Comparison of ENCODE assay signal across 8 mouse cellular contexts in genomic region chr17:78881878-78882304, GRCm38 (mm10). TPM values are rescaled to one million over a fixed set of nuclear protein-coding genes. Genes with fewer than 3 reads are reported as not detected.
DNase-seq lines count a peak whose midpoint lies in the region; ATAC-seq and TF ChIP-seq lines count a peak whose summit lies in the region.

No protein-coding gene starts in this region.

- H3K27ac ChIP-seq in hindbrain, embryonic 12.5 days = 0 out of 2 replicates have a peak overlapping the region, but pooled peaks have one; percentile 30
- H3K27ac ChIP-seq in liver, embryonic 11.5 days (ENCODE audit: low read depth, low read length) = peak overlapping the region; percentile 47

- peak overlapping the region; percentile 81 for H3K4me2 ChIP-seq in hindbrain, embryonic 12.5 days (replicated peaks)
- H3K4me2 ChIP-seq in liver, embryonic 11.5 days = peak overlapping the region; percentile 72

- peak; percentile 16 for DNase-seq in kidney, adult 11 months
- no peak for DNase-seq in kidney, adult 18-20 months
- peak; percentile 62 for DNase-seq in brain, embryonic 14.5 days (ENCODE audit: low read depth)
- peak; percentile 45 for DNase-seq in liver, embryonic 11.5 days (ENCODE audit: low spot score)
- peak; percentile 31 for DNase-seq in naive thymus-derived CD4-positive, alpha-beta T cell, adult 2 months (ENCODE audit: low read depth)
- DNase-seq in gastrocnemius, adult 18-20 months (ENCODE audit: low spot score) = no peak
- no peak for DNase-seq in left cerebral cortex, postnatal 10 days (ENCODE audit: extremely low spot score in 1 of 2, low spot score in 2 of 2)

- no peaks in the 10 kb centered on the region for H3K9me3 ChIP-seq in hindbrain, embryonic 12.5 days (replicated peaks)
- H3K9me3 ChIP-seq in liver, embryonic 11.5 days (ENCODE audit: control insufficient read depth, low read length) = no peaks in the 10 kb centered on the region

- intact Hi-C loops in left cerebral cortex, postnatal 10 days (cut with DNase I) = no loop called here

- no peaks in the 10 kb centered on the region for H3K27me3 ChIP-seq in hindbrain, embryonic 12.5 days
- H3K27me3 ChIP-seq in liver, embryonic 11.5 days (replicated peaks; ENCODE audit: control insufficient read depth, insufficient read depth, low read length) = no peaks in the 10 kb centered on the region

- no peaks in the 10 kb centered on the region for H3K36me3 ChIP-seq in hindbrain, embryonic 12.5 days
- peaks cover 6% of the 10 kb centered on the region; the same call in 1 of the 2 replicates for H3K36me3 ChIP-seq in liver, embryonic 11.5 days (ENCODE audit: control insufficient read depth, insufficient read depth, low read length)

- TF ChIP-seq CTCF in brain, embryonic 14.5 days (IDR thresholded peaks at IDR 0.05; ENCODE audit: borderline replicate concordance, extremely low read depth, insufficient read depth, insufficient read length) = no peak

- no peak for TF ChIP-seq POLR2A in brain, embryonic 14.5 days (IDR thresholded peaks at IDR 0.05; ENCODE audit: borderline replicate concordance, extremely low read depth, insufficient read depth, insufficient read length, poor library complexity, severe bottlenecking)

- peak overlapping the region; percentile 48 for H3K4me3 ChIP-seq in hindbrain, embryonic 12.5 days
- H3K4me3 ChIP-seq in liver, embryonic 11.5 days (ENCODE audit: low read depth, low read length) = peak overlapping the region; percentile 69

- H3K4me1 ChIP-seq in hindbrain, embryonic 12.5 days = peaks cover 15% of the 10 kb centered on the region
- H3K4me1 ChIP-seq in liver, embryonic 11.5 days (replicated peaks; ENCODE audit: control insufficient read depth, insufficient read depth, low read length) = peaks cover 4% of the 10 kb centered on the region; the same call in 1 of the 2 replicates

- ATAC-seq in hindbrain, embryonic 12.5 days (ENCODE audit: low FRiP score) = peak; percentile 86
- ATAC-seq in liver, embryonic 11.5 days (replicated peaks; ENCODE audit: low FRiP score) = peak; percentile 56

- peak overlapping the region; percentile 60 for H3K9ac ChIP-seq in hindbrain, embryonic 12.5 days
- H3K9ac ChIP-seq in liver, embryonic 11.5 days (ENCODE audit: low read depth, low read length) = peak overlapping the region; percentile 79

- WGBS in hindbrain, embryonic 12.5 days = 13% methylated on average over 4 of the region's 7 CpGs
- 13% methylated on average over 4 of the region's 7 CpGs for WGBS in liver, embryonic 11.5 days

RNA-seq across cellular contexts. Expression of gene Eif2ak2, which starts 0.5 kb away (rescaled TPM):
- polyA plus RNA-seq in brain, embryonic 14.5 days (2012; rRNA removed) = 1.2 and 2.3 TPM in 2 replicates
- polyA plus RNA-seq in hindbrain, embryonic 12.5 days (2016; fragmentation: Nextera tagmentation; extraction: Ambion mirVana) = 7.7 and 11.1 TPM in 2 replicates
- polyA plus RNA-seq in liver, embryonic 11.5 days (2014; fragmentation: Nextera tagmentation; extraction: Ambion mirVana) = 8.2 and 8.3 TPM in 2 replicates
- 1 to 10 TPM; 2.8 to 3.3 TPM for total RNA-seq in gastrocnemius, adult 18-20 months (2021)
- total RNA-seq in left cerebral cortex, postnatal 10 days (2021) = 1 to 10 TPM; 5.0 to 7.2 TPM

RNA-seq across cellular contexts. Expression of gene Sult6b1, which starts 24.9 kb away (rescaled TPM):
- 0.13 TPM in 1 of 2 replicates, not detected in the other for polyA plus RNA-seq in brain, embryonic 14.5 days (2012; rRNA removed)
- 0.10 and 0.21 TPM in 2 replicates for polyA plus RNA-seq in hindbrain, embryonic 12.5 days (2016; fragmentation: Nextera tagmentation; extraction: Ambion mirVana)
- polyA plus RNA-seq in liver, embryonic 11.5 days (2014; fragmentation: Nextera tagmentation; extraction: Ambion mirVana) = 0.14 TPM in 1 of 2 replicates, not detected in the other
- not detected for total RNA-seq in gastrocnemius, adult 18-20 months (2021)
- not detected for total RNA-seq in left cerebral cortex, postnatal 10 days (2021)

RNA-seq across cellular contexts. Expression of gene Cebpzos, which starts 34.4 kb away (rescaled TPM):
- 31.9 and 40.6 TPM in 2 replicates for polyA plus RNA-seq in brain, embryonic 14.5 days (2012; rRNA removed)
- polyA plus RNA-seq in hindbrain, embryonic 12.5 days (2016; fragmentation: Nextera tagmentation; extraction: Ambion mirVana) = 102 and 111 TPM in 2 replicates
- 80.6 and 95.3 TPM in 2 replicates for polyA plus RNA-seq in liver, embryonic 11.5 days (2014; fragmentation: Nextera tagmentation; extraction: Ambion mirVana)
- total RNA-seq in gastrocnemius, adult 18-20 months (2021) = 10 to 100 TPM; 40.3 to 41.9 TPM
- 10 to 100 TPM; 30.8 to 36.1 TPM for total RNA-seq in left cerebral cortex, postnatal 10 days (2021)

RNA-seq across cellular contexts. Expression of gene Gpatch11, which starts 46.5 kb away (rescaled TPM):
- polyA plus RNA-seq in brain, embryonic 14.5 days (2012; rRNA removed) = 23.3 and 24.0 TPM in 2 replicates
- polyA plus RNA-seq in hindbrain, embryonic 12.5 days (2016; fragmentation: Nextera tagmentation; extraction: Ambion mirVana) = 45.1 and 54.9 TPM in 2 replicates
- polyA plus RNA-seq in liver, embryonic 11.5 days (2014; fragmentation: Nextera tagmentation; extraction: Ambion mirVana) = 25.5 and 29.0 TPM in 2 replicates
- total RNA-seq in gastrocnemius, adult 18-20 months (2021) = 10 to 100 TPM; 25.1 to 26.1 TPM
- 10 to 100 TPM; 33.3 to 33.7 TPM for total RNA-seq in left cerebral cortex, postnatal 10 days (2021)

RNA-seq across cellular contexts. Expression of gene Heatr5b, which starts 46.7 kb away (rescaled TPM):
- polyA plus RNA-seq in brain, embryonic 14.5 days (2012; rRNA removed) = 32.6 and 41.0 TPM in 2 replicates
- 24.8 and 25.5 TPM in 2 replicates for polyA plus RNA-seq in hindbrain, embryonic 12.5 days (2016; fragmentation: Nextera tagmentation; extraction: Ambion mirVana)
- 12.5 and 12.6 TPM in 2 replicates for polyA plus RNA-seq in liver, embryonic 11.5 days (2014; fragmentation: Nextera tagmentation; extraction: Ambion mirVana)
- 1 to 10 TPM; 7.6 to 9.0 TPM for total RNA-seq in gastrocnemius, adult 18-20 months (2021)
- 10 to 100 TPM; 50.0 to 51.1 TPM for total RNA-seq in left cerebral cortex, postnatal 10 days (2021)

Comparison
In these comparisons a context has a peak if more than half of its experiments do, and no peak if none do; other contexts are left out.
1. DNase-seq: peak in kidney, adult 11 months (single experiment), brain, embryonic 14.5 days (single experiment), liver, embryonic 11.5 days (single experiment) and naive thymus-derived CD4-positive, alpha-beta T cell, adult 2 months (single experiment); none in kidney, adult 18-20 months (single experiment), gastrocnemius, adult 18-20 months (single experiment) and left cerebral cortex, postnatal 10 days (0 of 2).